Mouse (Mus musculus) kidney, adult 2 months (tissue): Measurements from ENCODE around the gene Lgals3.

Experiments used
- CTCF ChIP-seq: fragments of 200-500 bp; conservative IDR thresholded peaks from 2 replicates; pipeline ENCODE4 v1.5.1; 2011; ENCODE audit warnings: low read depth, mild to moderate bottlenecking, control low read depth, low read length, moderate library complexity, mixed read lengths; ENCODE audit not compliant: insufficient read depth, insufficient read length
- POLR2A ChIP-seq: fragments of 200-500 bp; IDR thresholded peaks from one replicate; pipeline ENCODE4 v1.6.1; 2011; ENCODE audit warnings: low read depth, low read length, control low read depth

DNA sequence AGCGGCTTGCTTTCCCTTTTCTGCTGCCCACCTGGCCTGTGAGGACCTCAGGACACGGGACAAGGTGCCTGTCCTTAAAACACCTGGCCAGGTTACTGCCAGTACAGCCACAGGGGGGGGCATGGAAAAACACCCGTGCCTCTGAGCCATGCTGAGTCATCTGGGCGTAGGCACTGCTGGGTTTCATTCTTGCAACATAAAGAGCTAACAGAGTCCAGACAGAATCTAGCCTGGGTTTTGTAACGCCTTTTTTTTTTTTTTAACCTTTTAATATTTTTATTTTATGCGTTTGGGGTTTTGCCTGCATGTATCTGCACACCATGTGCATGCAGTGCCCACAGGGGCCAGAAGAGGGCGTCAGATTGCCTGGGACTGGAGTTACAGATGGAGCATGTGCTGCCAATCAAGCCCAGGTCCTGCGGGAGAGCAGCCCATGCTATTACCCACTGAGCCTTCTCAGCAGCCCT lies 13.4 kb upstream of the Lgals3 start:
- TF ChIP-seq CTCF = 0 out of 2 replicates have a peak, but pooled peaks have one; percentile 12
- no peak for TF ChIP-seq POLR2A
